Mouse (Mus musculus): Measurements from ENCODE around the gene Nup133.

Gene Nup133

GRCm38 (mm10) chr8:123953686-123954085, 4.6 kb upstream of the Nup133 start:
- in situ Hi-C loops (cut with MboI, MseI) = no loop called here

GRCm38 (mm10) chr8:123950077-123950802, 1.2 kb upstream of the Nup133 start:
- in situ Hi-C loops (cut with MboI, MseI) = no loop called here

GRCm38 (mm10) chr8:123949686-123949986, 571 bp upstream of the Nup133 start:
- in situ Hi-C loops (cut with MboI, MseI) = no loop called here

- in situ Hi-C loops (cut with MboI, MseI) = loop anchor here (5.0 kb wide), 1 partner anchor 423 kb away; no protein-coding TSS in a partner anchor
Observed at GRCm38 (mm10) chr8:123929026-123929425, 20.0 kb downstream of the Nup133 start.

GRCm38 (mm10) chr8:123925671-123926070, 23.4 kb downstream of the Nup133 start:
- in situ Hi-C loops (cut with MboI, MseI) = loop anchor here (5.0 kb wide), 1 partner anchor 427 kb away; no protein-coding TSS in a partner anchor

GRCm38 (mm10) chr8:123924719-123925118, 24.3 kb downstream of the Nup133 start:
- in situ Hi-C loops (cut with MboI, MseI) = loop anchor here (5.0 kb wide), 1 partner anchor 428 kb away; no protein-coding TSS in a partner anchor

- in situ Hi-C loops (cut with MboI, MseI) = no loop called here
Observed at GRCm38 (mm10) chr8:123914635-123915034, 34.4 kb downstream of the Nup133 start.

GRCm38 (mm10) chr8:123912265-123912664, 36.8 kb downstream of the Nup133 start:
- in situ Hi-C loops (cut with MboI, MseI) = no loop called here

GRCm38 (mm10) chr8:123907604-123908003, 41.5 kb downstream of the Nup133 start:
- in situ Hi-C loops (cut with MboI, MseI) = no loop called here

- in situ Hi-C loops (cut with MboI, MseI) = no loop called here
Observed at GRCm38 (mm10) chr8:123902653-123903052, 46.4 kb downstream of the Nup133 start.

GRCm38 (mm10) chr8:123899366-123899765, 49.7 kb downstream of the Nup133 start:
- in situ Hi-C loops (cut with MboI, MseI) = loop anchor here (25.0 kb wide), 1 partner anchor 1988 kb away; the partner anchor contains the start of gene Pcnx2

GRCm38 (mm10) chr8:123898576-123898975, 50.5 kb downstream of the Nup133 start:
- in situ Hi-C loops (cut with MboI, MseI) = loop anchor here (25.0 kb wide), 1 partner anchor 1989 kb away; the partner anchor contains the start of gene Pcnx2

GRCm38 (mm10) chr8:123896774-123897173, 52.3 kb downstream of the Nup133 start:
- in situ Hi-C loops (cut with MboI, MseI) = loop anchor here (25.0 kb wide), 1 partner anchor 1991 kb away; the partner anchor contains the start of gene Pcnx2

GRCm38 (mm10) chr8:123896366-123896761, 52.7 kb downstream of the Nup133 start:
- in situ Hi-C loops (cut with MboI, MseI) = loop anchor here (25.0 kb wide), 1 partner anchor 1991 kb away; the partner anchor contains the start of gene Pcnx2

GRCm38 (mm10) chr8:123895680-123896365, 53.2 kb downstream of the Nup133 start:
- in situ Hi-C loops (cut with MboI, MseI) = loop anchor here (25.0 kb wide), 1 partner anchor 1991 kb away; the partner anchor contains the start of gene Pcnx2

- in situ Hi-C loops (cut with MboI, MseI) = loop anchor here (25.0 kb wide), 1 partner anchor 1992 kb away; the partner anchor contains the start of gene Pcnx2
Observed at GRCm38 (mm10) chr8:123895230-123895629, 53.8 kb downstream of the Nup133 start.

GRCm38 (mm10) chr8:123894502-123895097, 54.5 kb downstream of the Nup133 start, which contains the start of gene Acta1:
Gene Acta1 (minus strand): TSS chr8:123894751.
- in situ Hi-C loops (cut with MboI, MseI) = loop anchor here (25.0 kb wide), 1 partner anchor 1993 kb away; the partner anchor contains the start of gene Pcnx2

- in situ Hi-C loops (cut with MboI, MseI) = loop anchor here (25.0 kb wide), 1 partner anchor 1994 kb away; the partner anchor contains the start of gene Pcnx2
Observed at GRCm38 (mm10) chr8:123893413-123893812, 55.7 kb downstream of the Nup133 start.

GRCm38 (mm10) chr8:123892586-123893155, 56.4 kb downstream of the Nup133 start:
- in situ Hi-C loops (cut with MboI, MseI) = loop anchor here (25.0 kb wide), 1 partner anchor 1995 kb away; the partner anchor contains the start of gene Pcnx2

GRCm38 (mm10) chr8:123891883-123892585, 57.0 kb downstream of the Nup133 start:
- in situ Hi-C loops (cut with MboI, MseI) = loop anchor here (25.0 kb wide), 1 partner anchor 1995 kb away; the partner anchor contains the start of gene Pcnx2
